Mouse (Mus musculus) heart, adult 2 months (tissue): Measurements from ENCODE around the gene Ctdnep1.

Experiments
- CTCF ChIP-seq: fragments of 200-600 bp; IDR thresholded peaks from 2 replicates; pipeline ENCODE4 v1.8.1; 2022; ENCODE audit warnings: antibody characterized with exemption, mild to moderate bottlenecking, moderate library complexity
- POLR2A ChIP-seq: fragments of 200-500 bp; IDR thresholded peaks from 2 replicates; pipeline ENCODE4 v1.6.1; 2011; ENCODE audit warnings: mild to moderate bottlenecking, low read depth, low read length, control low read depth; ENCODE audit not compliant: insufficient read depth

GRCm38 (mm10) chr11:69970222-69970621 lies 10.7 kb upstream of the Ctdnep1 start:
- TF ChIP-seq CTCF: no peak
- TF ChIP-seq POLR2A: no peak
